Mouse (Mus musculus) lung, postnatal 0 days (tissue): ENCODE data around the gene Qdpr. TPM values are rescaled to one million over a fixed set of nuclear protein-coding genes. Genes with fewer than 3 reads are reported as not detected.

Experiments
- ATAC-seq: fragments of 200-750 bp; cut with Nextera tagmentation; 2 replicates; pipeline ENCODE4 v1.8.0; 2017; ENCODE audit warnings: moderate library complexity
- DNase-seq: peaks from one replicate; pipeline ENCODE4 v3.0.0-alpha.2; 2016; ENCODE audit warnings: low spot score
- H3K27ac ChIP-seq: fragments of 300-500 bp; sonication (generic); 2 replicates; pipeline ENCODE4 v1.5.1; 2014; ENCODE audit warnings: antibody characterized with exemption, mild to moderate bottlenecking, low read length, mixed read lengths
- H3K27me3 ChIP-seq: fragments of 300-500 bp; sonication (generic); replicated peaks from 2 replicates; pipeline ENCODE4 v1.6.1; 2014; ENCODE audit warnings: low read length, mixed read lengths; ENCODE audit not compliant: insufficient read depth
- H3K36me3 ChIP-seq: fragments of 300-500 bp; sonication (generic); 2 replicates; pipeline ENCODE4 v1.6.1; 2014; ENCODE audit warnings: low read length, mixed read lengths; ENCODE audit not compliant: insufficient read depth
- H3K4me1 ChIP-seq: fragments of 300-500 bp; sonication (generic); 2 replicates; pipeline ENCODE4 v1.6.1; 2014; ENCODE audit warnings: antibody characterized with exemption, low read depth, low read length, mixed read lengths; ENCODE audit not compliant: insufficient read depth
- H3K4me2 ChIP-seq: fragments of 300-500 bp; sonication (generic); replicated peaks from 2 replicates; pipeline ENCODE4 v1.6.1; 2014; ENCODE audit warnings: low read depth, mild to moderate bottlenecking, low read length, moderate library complexity, mixed read lengths
- H3K4me3 ChIP-seq: fragments of 300-500 bp; sonication (generic); 2 replicates; pipeline ENCODE4 v1.5.1; 2014; ENCODE audit warnings: low read depth, low read length
- H3K9ac ChIP-seq: fragments of 300-500 bp; sonication (generic); replicated peaks from 2 replicates; pipeline ENCODE4 v1.6.1; 2014; ENCODE audit warnings: low read depth, mild to moderate bottlenecking
- H3K9me3 ChIP-seq: fragments of 300-500 bp; sonication (generic); 2 replicates; pipeline ENCODE4 v1.6.1; 2016; ENCODE audit warnings: low read length, mixed read lengths
- CTCF ChIP-seq: IDR thresholded peaks from 2 replicates; pipeline ENCODE4 v1.5.1; 2016; ENCODE audit warnings: antibody characterized with exemption, mild to moderate bottlenecking
- EP300 ChIP-seq: IDR thresholded peaks from 2 replicates; pipeline ENCODE4 v1.6.1; 2016; ENCODE audit warnings: antibody characterized with exemption, mild to moderate bottlenecking, control low read depth
- WGBS: fragments of 180-500 bp; shearing (Covaris S2); extraction: QIAGEN DNeasy Blood & Tissue Kit; methylation state at CpG from one replicate; pipeline ENCODE4 v1.1.7; 2014; 5-methylcytosine and 5-hydroxymethylcytosine counted together
- polyA plus RNA-seq: library from polyadenylated mRNA; unstranded; fragments of >200 nt; fragmentation: Nextera tagmentation; extraction: Ambion mirVana; gene quantifications from 2 replicates; pipeline ENCODE4 v1.2.1, GENCODE M21; 2015

The Qdpr gene
- polyA plus RNA-seq, result 83.5 and 85.3 TPM in 2 replicates

DNA sequence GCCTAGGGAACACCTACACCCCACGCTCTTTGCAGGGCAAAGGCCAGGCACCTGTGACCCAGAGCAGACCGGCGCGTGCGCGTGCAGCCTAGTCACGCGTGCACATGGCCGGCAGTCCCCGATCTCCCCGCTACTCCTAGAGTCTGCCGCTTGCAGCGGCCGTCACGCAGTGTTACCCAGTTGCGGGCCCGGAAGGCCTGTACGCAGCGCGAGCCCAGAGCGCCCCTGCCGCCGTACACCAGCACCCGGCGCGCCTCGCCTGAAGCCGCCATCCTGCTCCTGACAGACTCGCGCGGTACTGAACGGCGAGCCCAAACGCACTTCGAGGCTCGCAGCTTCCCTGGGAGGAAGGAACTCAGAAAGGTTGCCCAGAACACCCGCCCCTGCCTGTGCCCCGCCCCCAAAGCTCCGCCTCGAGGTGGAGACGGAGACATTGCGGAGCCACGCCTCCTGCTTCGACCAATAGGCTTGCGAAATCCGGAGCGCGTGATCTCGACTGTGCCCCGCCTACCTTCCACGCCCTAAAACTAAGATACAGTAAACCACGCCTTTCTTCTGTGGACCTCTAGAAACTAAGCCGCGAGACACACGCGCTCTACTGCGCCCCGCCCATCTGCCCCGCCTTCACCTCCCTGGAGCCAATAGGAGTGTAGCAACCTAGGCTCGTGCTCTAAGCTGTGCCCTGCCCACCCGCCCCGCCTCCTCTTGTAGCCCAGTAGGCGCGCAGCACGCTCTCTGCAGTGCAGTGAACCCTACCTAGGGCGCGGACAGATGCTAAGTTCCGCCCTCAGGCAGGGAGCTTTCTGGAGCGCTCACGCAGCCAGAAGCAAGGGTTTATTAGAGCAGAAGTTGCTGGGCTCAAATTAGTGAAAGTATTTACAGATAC is at the start of gene Qdpr:
Gene Qdpr (minus strand): TSS at position 406 of the 886 bp plus-strand sequence.
- Histone ChIP-seq H3K4me3 (peak within 1 kb of the TSS; percentile 58), H3K9me3 (no peaks in the 10 kb centered on the region), H3K4me2 (peak within 1 kb of the TSS; percentile 97), H3K36me3 (no peaks in the 10 kb centered on the region), H3K27me3 (no peaks in the 10 kb centered on the region), H3K9ac (peak within 1 kb of the TSS; percentile 39), H3K27ac (peak within 1 kb of the TSS; percentile 77), H3K4me1 (peaks cover 10% of the 10 kb centered on the region; the same call in 1 of the 2 replicates)
- ATAC-seq, result peak; percentile 99
- DNase-seq, result peak; percentile 100
- peak; percentile 32; the same call in 1 of the 2 replicates for TF ChIP-seq CTCF
- 0 out of 2 replicates have a peak, but pooled peaks have one; percentile 2 for TF ChIP-seq EP300
- under 1% methylated on average over 70 of the region's 70 CpGs for WGBS

DNA sequence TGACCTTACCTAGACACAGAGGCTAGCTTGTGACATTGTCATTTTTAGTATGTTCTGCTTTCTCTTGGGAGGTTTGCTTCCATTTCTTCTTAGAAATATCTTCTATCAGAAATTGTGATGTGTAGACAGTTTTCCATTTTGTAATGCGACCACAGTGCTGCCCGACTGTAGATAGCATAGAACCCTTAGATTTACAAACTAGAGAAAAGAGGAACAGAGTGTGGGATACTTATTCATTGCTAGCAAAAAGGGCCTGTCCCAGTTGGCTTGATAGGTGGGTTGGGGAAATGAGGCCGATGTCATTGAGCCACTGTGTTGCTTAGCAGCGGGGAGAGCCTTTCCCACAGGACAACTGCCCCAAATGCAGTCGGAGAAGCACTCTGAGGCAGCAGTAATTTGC is 47.5 kb upstream of the Qdpr start:
- WGBS, result 92% methylated on average over 5 of the region's 5 CpGs
- TF ChIP-seq EP300, result no peak
- TF ChIP-seq CTCF, result no peak
- Histone ChIP-seq H3K27me3 (no peaks in the 10 kb centered on the region), H3K9me3 (no peaks in the 10 kb centered on the region), H3K4me1 (peaks cover 4% of the 10 kb centered on the region; the same call in 1 of the 2 replicates), H3K36me3 (peaks cover 25% of the 10 kb centered on the region; the same call in 1 of the 2 replicates), H3K4me3 (no peak overlapping the region), H3K4me2 (no peak overlapping the region), H3K27ac (no peak overlapping the region), H3K9ac (no peak overlapping the region)
- DNase-seq (no peak), ATAC-seq (no peak)

DNA sequence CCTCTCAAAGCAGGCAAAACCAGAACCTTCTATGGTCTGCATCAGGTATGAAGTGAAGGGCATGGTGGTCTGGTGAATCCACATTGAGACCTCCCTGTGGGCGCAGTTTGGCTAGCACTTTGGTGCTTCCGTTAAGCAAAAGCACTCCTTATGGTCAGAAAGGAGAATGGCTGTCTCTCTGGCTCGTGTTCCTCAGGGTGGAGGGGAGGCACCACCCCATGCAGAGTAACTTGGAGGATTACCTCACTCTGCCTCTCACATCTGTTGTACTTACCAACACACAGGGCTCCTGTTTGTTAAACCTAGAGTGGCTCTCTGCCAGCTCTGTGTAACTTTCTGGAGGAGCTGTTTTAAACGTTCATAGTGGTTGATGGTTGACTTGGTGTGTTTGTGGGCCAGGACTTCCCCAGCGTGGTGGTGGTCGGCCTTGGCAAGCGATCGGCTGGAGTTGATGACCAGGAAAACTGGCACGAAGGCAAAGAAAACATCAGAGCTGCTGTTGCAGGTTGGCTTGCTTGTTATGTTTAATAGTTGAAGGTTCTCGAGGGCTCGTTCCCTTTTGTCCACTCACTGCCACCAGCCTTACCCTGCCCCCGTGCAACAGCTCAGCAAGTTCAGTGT is 47.0 kb upstream of the Qdpr start:
- Histone ChIP-seq H3K27ac (no peak overlapping the region; the same call in 1 of the 2 replicates), H3K9me3 (no peaks in the 10 kb centered on the region), H3K4me2 (no peak overlapping the region), H3K36me3 (peaks cover 25% of the 10 kb centered on the region; the same call in 1 of the 2 replicates), H3K4me3 (no peak overlapping the region), H3K4me1 (peaks cover 4% of the 10 kb centered on the region; the same call in 1 of the 2 replicates), H3K9ac (no peak overlapping the region), H3K27me3 (no peaks in the 10 kb centered on the region)
- no peak for ATAC-seq
- TF ChIP-seq CTCF (no peak), EP300 (no peak)
- 74% methylated on average over 12 of the region's 12 CpGs for WGBS
- DNase-seq, result peak; percentile 27

DNA sequence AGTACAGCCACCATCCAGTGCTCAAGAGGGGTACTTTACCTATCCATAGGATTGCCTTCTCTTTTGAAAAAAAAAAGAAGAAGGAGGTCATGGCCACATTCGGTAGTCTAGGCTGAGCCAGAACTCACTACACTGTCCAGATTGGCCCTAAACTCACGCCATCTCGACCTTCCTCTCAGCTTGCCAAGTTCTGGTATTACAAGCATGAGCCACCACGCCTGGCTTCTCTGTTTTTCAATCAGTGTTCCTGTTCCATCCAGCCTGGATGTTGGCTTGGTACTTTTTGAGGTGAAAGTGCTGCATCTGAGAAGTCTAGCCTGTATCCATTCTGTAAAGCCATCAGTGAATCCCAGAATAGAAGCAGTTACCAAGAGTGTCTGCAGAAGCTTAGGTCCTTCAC is 46.4 kb upstream of the Qdpr start:
- peaks cover 4% of the 10 kb centered on the region; the same call in 1 of the 2 replicates for H3K4me1 ChIP-seq
- no peaks in the 10 kb centered on the region for H3K9me3 ChIP-seq
- no peak overlapping the region for H3K4me2 ChIP-seq
- no peak overlapping the region for H3K27ac ChIP-seq
- no peak overlapping the region for H3K9ac ChIP-seq
- WGBS, result 80% methylated on average over 4 of the region's 4 CpGs
- TF ChIP-seq CTCF, result no peak
- TF ChIP-seq EP300, result no peak
- no peaks in the 10 kb centered on the region for H3K27me3 ChIP-seq
- DNase-seq (no peak), ATAC-seq (no peak)
- H3K4me3 ChIP-seq, result no peak overlapping the region
- H3K36me3 ChIP-seq, result peaks cover 25% of the 10 kb centered on the region; the same call in 1 of the 2 replicates

DNA sequence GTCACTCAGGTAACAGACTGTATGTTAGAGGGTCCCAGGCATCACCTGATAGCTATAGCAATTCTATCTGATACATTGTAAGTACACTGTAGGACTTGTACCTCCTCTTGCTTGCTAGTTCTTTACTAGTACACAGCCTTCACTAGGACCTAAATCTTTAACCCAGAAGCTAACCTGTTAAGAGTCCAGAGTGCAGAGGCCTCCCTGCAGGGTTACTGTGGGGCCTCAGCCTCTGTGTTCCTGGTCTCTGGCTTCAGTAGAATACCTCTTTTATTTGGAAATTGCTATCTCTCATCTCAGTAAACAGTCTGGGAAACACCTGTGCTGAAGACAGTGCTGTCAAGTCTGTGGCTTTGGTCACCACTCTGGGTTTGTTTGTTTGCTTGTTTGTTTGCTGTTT is 46.0 kb upstream of the Qdpr start:
- Histone ChIP-seq H3K4me2 (no peak overlapping the region), H3K27ac (peak overlapping the region; percentile 26; the same call in 1 of the 2 replicates), H3K9ac (no peak overlapping the region), H3K4me3 (no peak overlapping the region), H3K36me3 (peaks cover 25% of the 10 kb centered on the region; the same call in 1 of the 2 replicates), H3K9me3 (no peaks in the 10 kb centered on the region), H3K4me1 (peaks cover 4% of the 10 kb centered on the region; the same call in 1 of the 2 replicates), H3K27me3 (no peaks in the 10 kb centered on the region)
- no peak for DNase-seq
- no peak for TF ChIP-seq CTCF
- no peak for ATAC-seq

DNA sequence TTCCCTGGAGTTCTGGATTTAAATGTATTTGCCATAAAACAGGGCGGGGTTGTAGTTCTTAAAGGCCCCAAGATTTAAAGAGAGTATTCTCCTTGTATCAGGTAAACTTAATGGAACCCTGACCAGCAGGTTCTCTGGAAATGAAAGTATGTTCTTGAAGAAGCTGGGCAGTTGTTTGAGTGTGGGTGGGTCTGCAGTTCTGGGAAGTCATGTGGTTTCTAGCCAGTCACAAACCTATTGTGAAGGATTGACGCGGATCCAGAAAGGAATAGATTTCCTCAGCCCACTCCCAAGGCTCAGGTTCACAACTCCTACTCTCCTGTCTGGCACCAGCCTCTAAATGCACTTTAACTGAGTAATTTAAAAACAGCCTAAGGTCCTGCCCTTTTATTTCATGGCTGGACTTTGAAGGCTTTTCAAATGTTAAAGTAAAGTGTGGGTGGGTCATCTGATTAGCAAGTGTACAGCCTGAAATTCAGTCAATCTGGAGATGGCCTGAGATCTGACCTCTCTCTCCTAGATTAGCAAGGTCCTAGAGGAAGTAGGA is 45.5 kb upstream of the Qdpr start:
- peak overlapping the region; percentile 18; the same call in 1 of the 2 replicates for H3K4me2 ChIP-seq
- peak; percentile 57; the same call in 1 of the 2 replicates for TF ChIP-seq EP300
- TF ChIP-seq CTCF, result no peak
- H3K27ac ChIP-seq, result peak overlapping the region; percentile 26; the same call in 1 of the 2 replicates
- DNase-seq, result peak; percentile 78
- no peak overlapping the region for H3K9ac ChIP-seq
- WGBS, result 52% methylated on average over 3 of the region's 3 CpGs
- ATAC-seq, result peak; percentile 9
- no peaks in the 10 kb centered on the region for H3K27me3 ChIP-seq
- peaks cover 4% of the 10 kb centered on the region; the same call in 1 of the 2 replicates for H3K4me1 ChIP-seq
- peaks cover 20% of the 10 kb centered on the region; the same call in 1 of the 2 replicates for H3K36me3 ChIP-seq
- no peak overlapping the region for H3K4me3 ChIP-seq
- H3K9me3 ChIP-seq, result no peaks in the 10 kb centered on the region
